In genomic region chr5:122274785-122275184, GRCm38 (mm10) we compare ENCODE assay signal across 10 mouse cellular contexts. TPM values are rescaled to one million over a fixed set of nuclear protein-coding genes. Genes with fewer than 3 reads are reported as not detected.
DNase-seq lines count a peak whose midpoint lies in the region; ATAC-seq and TF ChIP-seq lines count a peak whose summit lies in the region.
"Had no signal": no experiment of that assay in that cellular context is flagged by ENCODE, and none has a peak within 500 bp of the region (broad histone marks: within the 10 kb centered on the region; RNA-seq: fewer than 3 reads in every experiment).

No protein-coding gene starts in this region.

- no peak overlapping the region for H3K9ac ChIP-seq in kidney, postnatal 0 days (ENCODE audit: low read depth, low read length)
- H3K9ac ChIP-seq: embryonic facial prominence, embryonic 13.5 days had no signal

- H3K36me3 ChIP-seq in C2C12 (ENCODE audit: control insufficient read depth, insufficient read depth) = no peaks in the 10 kb centered on the region
- H3K36me3 ChIP-seq in E14TG2a.4 (ENCODE audit: insufficient read depth, low read length) = no peaks in the 10 kb centered on the region
- H3K36me3 ChIP-seq in kidney, postnatal 0 days (ENCODE audit: insufficient read depth, low read length) = no peaks in the 10 kb centered on the region
- H3K36me3 ChIP-seq: embryonic facial prominence, embryonic 13.5 days had no signal

- H3K4me3 ChIP-seq in C2C12 (ENCODE audit: insufficient read depth, poor library complexity, severe bottlenecking) (no peak overlapping the region), E14TG2a.4 (replicated peaks; ENCODE audit: low read length) (peak overlapping the region; percentile 41)
- no peak overlapping the region for H3K4me3 ChIP-seq in kidney, postnatal 0 days (replicated peaks; ENCODE audit: low read depth, low read length)
- H3K4me3 ChIP-seq: embryonic facial prominence, embryonic 13.5 days had no signal

- H3K4me2 ChIP-seq in kidney, postnatal 0 days (ENCODE audit: low read length) = no peak overlapping the region
- H3K4me2 ChIP-seq: embryonic facial prominence, embryonic 13.5 days had no signal

- no peaks in the 10 kb centered on the region for H3K79me2 ChIP-seq in C2C12 (ENCODE audit: control insufficient read depth, insufficient read depth)

- H3K9me3 ChIP-seq in E14TG2a.4 (ENCODE audit: low read length) = 0 out of 2 replicates have a peak, but pooled peaks cover 8% of the 10 kb centered on the region
- no peaks in the 10 kb centered on the region for H3K9me3 ChIP-seq in kidney, postnatal 0 days (replicated peaks; ENCODE audit: low read length)
- H3K9me3 ChIP-seq: embryonic facial prominence, embryonic 13.5 days had no signal

- intact Hi-C loops in heart, postnatal 25 days (cut with DNase I) = no loop called here

- H3K27ac ChIP-seq in kidney, postnatal 0 days = no peak overlapping the region
- H3K27ac ChIP-seq: embryonic facial prominence, embryonic 13.5 days; macrophage had no signal

- no peak overlapping the region for H3ac ChIP-seq in C2C12 (ENCODE audit: control insufficient read depth, insufficient read length, low read depth)

- H3K79me3 ChIP-seq in C2C12 (ENCODE audit: low read depth) = no peaks in the 10 kb centered on the region

- peaks cover 5% of the 10 kb centered on the region for H3K27me3 ChIP-seq in C2C12 (ENCODE audit: control insufficient read depth, insufficient read depth, insufficient read length)
- H3K27me3 ChIP-seq in E14TG2a.4 (ENCODE audit: insufficient read depth, low read length) = no peaks in the 10 kb centered on the region
- no peaks in the 10 kb centered on the region for H3K27me3 ChIP-seq in kidney, postnatal 0 days (ENCODE audit: insufficient read depth, low read length)
- H3K27me3 ChIP-seq: embryonic facial prominence, embryonic 13.5 days had no signal

- 0 out of 2 replicates have a peak, but pooled peaks have one; percentile 13 for ATAC-seq in kidney, postnatal 0 days (replicated peaks; ENCODE audit: low FRiP score, low read depth)

- no peak for DNase-seq in kidney, postnatal 0 days (ENCODE audit: low spot score)
- DNase-seq in naive thymus-derived CD4-positive, alpha-beta T cell, adult 2 months (ENCODE audit: low read depth) = peak; percentile 79
- DNase-seq in adrenal gland, postnatal 4 days (ENCODE audit: low spot score in 2 of 2) = no peak
- DNase-seq in frontal cortex, postnatal 25 days (ENCODE audit: low spot score in 2 of 2) = no peak
- no peak for DNase-seq in heart, postnatal 25 days (ENCODE audit: low spot score)
- DNase-seq in frontal cortex, postnatal 10 days (ENCODE audit: low spot score in 2 of 2) = no peak

- WGBS in kidney, postnatal 0 days = 31% methylated on average over 5 of the region's 5 CpGs

- TF ChIP-seq CTCF in C2C12 (IDR thresholded peaks at IDR 0.05; ENCODE audit: control insufficient read depth, insufficient read depth, insufficient read length) = no peak
- no peak for TF ChIP-seq CTCF in E14TG2a.4 (conservative IDR thresholded peaks at IDR 0.05; ENCODE audit: low read length)
- TF ChIP-seq CTCF in kidney, postnatal 0 days (IDR thresholded peaks at IDR 0.05; ENCODE audit: low read depth) = no peak

- peaks cover 58% of the 10 kb centered on the region for H3K4me1 ChIP-seq in E14TG2a.4 (replicated peaks; ENCODE audit: low read depth, low read length)
- no peaks in the 10 kb centered on the region for H3K4me1 ChIP-seq in kidney, postnatal 0 days (replicated peaks; ENCODE audit: insufficient read depth, low read length)

TF ChIP-seq in C2C12, 6 proteins besides CTCF, POLR2A, EP300 and RAD21:
- no peak for TF ChIP-seq MYOD1 (IDR thresholded peaks at IDR 0.05; ENCODE audit: control insufficient read depth, insufficient read length, low read depth)
- no peak for TF ChIP-seq CEBPB (IDR thresholded peaks at IDR 0.05; ENCODE audit: low read depth)
- no peak for TF ChIP-seq MYOG (IDR thresholded peaks at IDR 0.05; ENCODE audit: control insufficient read depth, extremely low read depth, insufficient read length)
- TF ChIP-seq FOSL1 (IDR thresholded peaks at IDR 0.05; ENCODE audit: insufficient read depth, low read length, poor library complexity, severe bottlenecking) = no peak
- no peak for TF ChIP-seq MAX (IDR thresholded peaks at IDR 0.05)
- peak; percentile 31 for TF ChIP-seq USF1 (IDR thresholded peaks at IDR 0.05; ENCODE audit: low read depth)

RNA-seq across cellular contexts. Expression of gene Pptc7, which starts 9.4 kb away (rescaled TPM):
- 6.3 TPM for polyA plus RNA-seq in C2C12 (2012; fragmentation: generic; extraction: Trizol)
- 10.4 and 12.1 TPM in 2 replicates for polyA plus RNA-seq in kidney, postnatal 0 days (2015; fragmentation: Nextera tagmentation; extraction: Ambion mirVana)
- 10 to 100 TPM; 33.1 to 36.7 TPM for total RNA-seq in adrenal gland, postnatal 4 days (2021)
- total RNA-seq in heart, postnatal 25 days (2021) = 10 to 100 TPM; 91.3 to 93.5 TPM

RNA-seq across cellular contexts. Expression of gene Tctn1, which starts 10.5 kb away (rescaled TPM):
- 2.6 TPM for polyA plus RNA-seq in C2C12 (2012; fragmentation: generic; extraction: Trizol)
- 5.2 and 6.6 TPM in 2 replicates for polyA plus RNA-seq in kidney, postnatal 0 days (2015; fragmentation: Nextera tagmentation; extraction: Ambion mirVana)
- 10 to 100 TPM; 23.4 to 24.3 TPM for total RNA-seq in adrenal gland, postnatal 4 days (2021)
- total RNA-seq in heart, postnatal 25 days (2021) = 1 to 10 TPM; 3.5 to 4.7 TPM

Comparison
In these comparisons a context has a peak if more than half of its experiments do, and no peak if none do; other contexts are left out.
1. RNA of gene Tctn1, which starts 10.5 kb away (total RNA-seq): 23.4 to 24.3 TPM in adrenal gland, postnatal 4 days; 3.5 to 4.7 TPM in heart, postnatal 25 days; every median in the first group is over 4 times any median in the second.